In the genomic region with DNA sequence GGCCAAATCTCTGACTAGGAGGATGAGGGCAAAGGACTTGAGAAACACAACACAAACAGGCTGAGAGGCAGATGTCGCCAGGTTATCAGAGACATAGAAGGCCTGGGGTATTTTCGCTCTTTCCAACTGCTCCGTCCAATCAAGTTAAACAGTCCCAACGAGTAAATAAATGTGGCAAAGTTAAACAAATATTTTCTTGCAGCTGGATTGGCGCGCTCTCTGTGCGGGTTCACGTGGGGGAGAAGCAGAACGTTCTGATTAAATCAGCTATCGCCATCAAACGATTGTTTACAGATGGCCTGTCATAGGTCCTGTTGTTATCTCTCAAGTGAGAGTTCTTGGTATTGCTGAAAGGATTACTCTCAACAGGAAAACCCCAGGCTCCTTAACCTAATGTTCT, we compare ENCODE assay signal across 18 mouse cellular contexts. TPM values are rescaled to one million over a fixed set of nuclear protein-coding genes. Genes with fewer than 3 reads are reported as not detected.
A peak's percentile ranks its signal among the peaks of the same experiment; 100 is the strongest.
DNase-seq lines count a peak whose midpoint lies in the region; ATAC-seq and TF ChIP-seq lines count a peak whose summit lies in the region.
"Had no signal": no experiment of that assay in that cellular context is flagged by ENCODE, and none has a peak within 500 bp of the region (broad histone marks: within the 10 kb centered on the region; RNA-seq: fewer than 3 reads in every experiment).

No protein-coding gene starts in this region.

- no peak overlapping the region for H3K27ac ChIP-seq in heart, embryonic 13.5 days (replicated peaks)
- H3K27ac ChIP-seq in heart, adult 2 months: no peak overlapping the region
- no peak overlapping the region for H3K27ac ChIP-seq in lung, embryonic 15.5 days
- no peak overlapping the region for H3K27ac ChIP-seq in liver, embryonic 16.5 days (ENCODE audit: low read length)
- H3K27ac ChIP-seq: embryonic facial prominence, embryonic 13.5 days; forebrain, embryonic 12.5 days; hindbrain, embryonic 13.5 days; hindbrain, postnatal 0 days had no signal

- 0 out of 2 replicates have a peak, but pooled peaks cover 2% of the 10 kb centered on the region for H3K27me3 ChIP-seq in heart, embryonic 13.5 days (replicated peaks)
- H3K27me3 ChIP-seq in heart, adult 2 months (ENCODE audit: control insufficient read depth, insufficient read depth, low read length): no peaks in the 10 kb centered on the region
- no peaks in the 10 kb centered on the region for H3K27me3 ChIP-seq in lung, embryonic 15.5 days
- H3K27me3 ChIP-seq in liver, embryonic 16.5 days (ENCODE audit: control insufficient read depth, insufficient read depth, low read depth, low read length): no peaks in the 10 kb centered on the region
- H3K27me3 ChIP-seq: embryonic facial prominence, embryonic 13.5 days; forebrain, embryonic 12.5 days; hindbrain, embryonic 13.5 days had no signal

- H3K4me3 ChIP-seq in heart, embryonic 13.5 days: no peak overlapping the region
- H3K4me3 ChIP-seq in heart, adult 2 months: no peak overlapping the region
- no peak overlapping the region for H3K4me3 ChIP-seq in lung, embryonic 15.5 days
- no peak overlapping the region for H3K4me3 ChIP-seq in liver, embryonic 16.5 days (ENCODE audit: low read depth, low read length)
- H3K4me3 ChIP-seq: embryonic facial prominence, embryonic 13.5 days; forebrain, embryonic 12.5 days; hindbrain, embryonic 13.5 days had no signal

- no peak for TF ChIP-seq POLR2A in heart, adult 2 months (IDR thresholded peaks at IDR 0.05; ENCODE audit: insufficient read depth, low read depth, low read length)

- 7% methylated on average over 11 of the region's 11 CpGs for WGBS in heart, embryonic 13.5 days
- 38% methylated on average over 11 of the region's 11 CpGs for WGBS in heart, adult 2 months
- WGBS in lung, embryonic 15.5 days: 5% methylated on average over 11 of the region's 11 CpGs
- WGBS in liver, embryonic 16.5 days (ENCODE audit: insufficient replicate concordance): 45% methylated on average over 11 of the region's 11 CpGs

- H3K36me3 ChIP-seq in heart, embryonic 13.5 days: no peaks in the 10 kb centered on the region
- H3K36me3 ChIP-seq in heart, adult 2 months (ENCODE audit: control insufficient read depth, insufficient read depth, low read length): no peaks in the 10 kb centered on the region
- H3K36me3 ChIP-seq in lung, embryonic 15.5 days: no peaks in the 10 kb centered on the region
- H3K36me3 ChIP-seq in liver, embryonic 16.5 days (ENCODE audit: control insufficient read depth, insufficient read depth): no peaks in the 10 kb centered on the region
- H3K36me3 ChIP-seq: embryonic facial prominence, embryonic 13.5 days; forebrain, embryonic 12.5 days; hindbrain, embryonic 13.5 days had no signal

- no peak for DNase-seq in heart, adult 2 months
- no peak for DNase-seq in lung, postnatal 14 days
- DNase-seq in yolk sac, embryonic 10.5 days (ENCODE audit: low spot score): peak; percentile 19
- DNase-seq in testis, postnatal 10 days (ENCODE audit: low spot score): no peak
- DNase-seq: adrenal gland, adult 2 months; adrenal gland, postnatal 25 days; cerebellum, adult 18-20 months; cerebellum, adult 9-11 months; cerebellum, postnatal 36 days; forebrain, postnatal 0 days; gastrocnemius, postnatal 14 days had no signal

- no peak for TF ChIP-seq EP300 in heart, adult 2 months (IDR thresholded peaks at IDR 0.05; ENCODE audit: insufficient read depth, low read depth, low read length)

- TF ChIP-seq CTCF in heart, adult 2 months (IDR thresholded peaks at IDR 0.05): no peak

- H3K9me3 ChIP-seq in heart, embryonic 13.5 days: no peaks in the 10 kb centered on the region
- no peaks in the 10 kb centered on the region for H3K9me3 ChIP-seq in lung, embryonic 15.5 days
- H3K9me3 ChIP-seq in liver, embryonic 16.5 days (replicated peaks; ENCODE audit: control insufficient read depth, low read length): no peaks in the 10 kb centered on the region
- H3K9me3 ChIP-seq: embryonic facial prominence, embryonic 13.5 days; forebrain, embryonic 12.5 days; hindbrain, embryonic 13.5 days had no signal

- no peaks in the 10 kb centered on the region for H3K79me2 ChIP-seq in heart, adult 2 months (replicated peaks; ENCODE audit: control insufficient read depth, insufficient read depth, low read length)

- ATAC-seq in heart, embryonic 13.5 days (ENCODE audit: extremely low read depth, insufficient number of reproducible peaks, low FRiP score, low TSS enrichment): no peak
- ATAC-seq in lung, embryonic 15.5 days (ENCODE audit: borderline replicate concordance, extremely low read depth, low FRiP score, low TSS enrichment): no peak
- peak; percentile 19; the same call in 1 of the 2 replicates for ATAC-seq in liver, embryonic 16.5 days (ENCODE audit: low read depth)
- ATAC-seq: forebrain, postnatal 0 days; hindbrain, postnatal 0 days had no signal

- H3K9ac ChIP-seq in heart, embryonic 13.5 days: no peak overlapping the region
- no peak overlapping the region for H3K9ac ChIP-seq in heart, adult 2 months (ENCODE audit: low read depth, low read length)
- H3K9ac ChIP-seq in lung, embryonic 15.5 days: no peak overlapping the region
- H3K9ac ChIP-seq in liver, embryonic 16.5 days (ENCODE audit: low read depth, low read length): no peak overlapping the region
- H3K9ac ChIP-seq: embryonic facial prominence, embryonic 13.5 days; forebrain, embryonic 12.5 days; forebrain, postnatal 0 days; hindbrain, embryonic 13.5 days had no signal

- peak overlapping the region; percentile 4; the same call in 1 of the 2 replicates for H3K4me2 ChIP-seq in heart, embryonic 13.5 days
- H3K4me2 ChIP-seq in lung, embryonic 15.5 days: 0 out of 2 replicates have a peak overlapping the region, but pooled peaks have one; percentile 2
- no peak overlapping the region for H3K4me2 ChIP-seq in liver, embryonic 16.5 days (ENCODE audit: low read depth, low read length)
- H3K4me2 ChIP-seq: embryonic facial prominence, embryonic 13.5 days; forebrain, embryonic 12.5 days; hindbrain, embryonic 13.5 days had no signal

- peaks cover 9% of the 10 kb centered on the region for H3K4me1 ChIP-seq in heart, embryonic 13.5 days
- no peaks in the 10 kb centered on the region for H3K4me1 ChIP-seq in heart, adult 2 months (ENCODE audit: control insufficient read depth, insufficient read depth, low read length)
- H3K4me1 ChIP-seq in lung, embryonic 15.5 days: peaks cover 16% of the 10 kb centered on the region
- no peaks in the 10 kb centered on the region for H3K4me1 ChIP-seq in liver, embryonic 16.5 days (ENCODE audit: control insufficient read depth, low read depth, low read length)
- H3K4me1 ChIP-seq: embryonic facial prominence, embryonic 13.5 days; forebrain, embryonic 12.5 days; hindbrain, embryonic 13.5 days had no signal

- intact Hi-C loops in heart, adult 2 months (cut with DNase I): no loop called here

RNA-seq across cellular contexts. Expression of a gene that starts 22.0 kb away (rescaled TPM):
- polyA plus RNA-seq in heart, embryonic 13.5 days (2015; fragmentation: Nextera tagmentation; extraction: Ambion mirVana): 43.6 and 45.2 TPM in 2 replicates
- 10 to 100 TPM; 49.9 to 62.4 TPM for total RNA-seq in heart, adult 2 months (2021)
- 30.5 and 37.7 TPM in 2 replicates for polyA plus RNA-seq in heart, adult 2 months (2012; rRNA removed)
- polyA plus RNA-seq in lung, embryonic 15.5 days (2015; fragmentation: Nextera tagmentation; extraction: Ambion mirVana): 121 and 124 TPM in 2 replicates
- 4.0 and 5.4 TPM in 2 replicates for polyA plus RNA-seq in liver, embryonic 16.5 days (2015; fragmentation: Nextera tagmentation; extraction: Ambion mirVana)
